Mouse (Mus musculus): ENCODE results near the gene R3hdm2. TPM values are rescaled to one million over a fixed set of nuclear protein-coding genes. Genes with fewer than 3 reads are reported as not detected.

Gene R3hdm2
- polyA plus RNA-seq (2015; fragmentation: Illumina TruSeq; extraction: RNeasy Lipid Tissue Mini Kit (QIAGEN cat#74804); ENCODE audit: low read depth, low replicate concordance) = 195 TPM

GRCm38 (mm10) chr10:127380251-127380691 is at the start of gene R3hdm2:
R3hdm2 (plus strand) TSS chr10:127380327.

GRCm38 (mm10) chr10:127341891-127342639 is 38.1 kb upstream of the R3hdm2 start, which contains the start of gene Gli1:
Gli1 (minus strand) TSS chr10:127341974.

DNA sequence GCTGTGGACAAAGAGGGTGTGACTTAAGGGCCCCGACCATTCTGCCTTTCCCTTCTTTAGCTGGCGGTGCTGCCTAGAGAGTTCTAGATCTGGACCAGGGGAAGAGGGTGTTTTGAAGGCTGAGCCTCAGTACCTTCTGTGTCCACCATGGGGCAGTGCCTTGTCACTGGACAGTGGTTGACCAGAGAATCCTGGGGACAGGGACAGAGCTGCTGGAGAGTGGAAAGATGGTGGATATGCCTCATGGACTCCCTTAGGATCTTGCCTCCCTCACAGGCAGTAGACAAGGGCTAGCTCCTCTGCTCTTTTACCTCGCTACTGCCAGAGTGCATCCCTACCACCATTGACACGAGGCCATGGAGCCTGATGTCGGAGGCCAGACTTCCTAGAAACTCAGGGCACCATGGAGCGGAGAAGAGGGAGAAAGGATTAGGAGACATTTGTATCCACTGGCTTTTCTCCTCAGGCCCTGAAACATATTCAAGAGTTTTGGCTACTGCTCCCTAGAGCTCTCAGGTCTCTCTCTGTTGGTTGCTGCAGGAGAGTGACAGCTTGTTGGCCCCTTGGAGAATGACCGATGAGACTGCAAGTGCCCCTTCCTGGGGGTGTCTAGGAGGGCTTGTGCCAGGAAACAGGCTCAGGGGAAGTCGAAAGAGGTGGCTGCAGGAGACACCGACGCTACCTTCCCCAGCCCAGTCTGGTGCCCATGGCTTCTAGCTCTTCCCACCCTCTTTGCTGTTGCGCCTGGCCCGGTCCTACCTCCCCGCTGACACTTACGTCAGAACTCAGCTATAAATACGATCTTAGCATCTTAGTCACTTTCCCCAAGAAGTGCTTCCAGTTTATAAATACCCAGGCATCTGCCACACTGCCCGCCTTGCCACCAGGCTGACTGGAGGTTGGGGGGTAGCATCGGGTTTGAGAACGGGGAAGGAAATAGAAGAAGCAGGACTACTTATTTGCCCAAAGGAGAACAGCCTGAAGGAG is 25.9 kb upstream of the R3hdm2 start, which contains the start of gene Inhbe:
Gene Inhbe (minus strand): TSS at position 503 of the 987 bp plus-strand sequence.

DNA sequence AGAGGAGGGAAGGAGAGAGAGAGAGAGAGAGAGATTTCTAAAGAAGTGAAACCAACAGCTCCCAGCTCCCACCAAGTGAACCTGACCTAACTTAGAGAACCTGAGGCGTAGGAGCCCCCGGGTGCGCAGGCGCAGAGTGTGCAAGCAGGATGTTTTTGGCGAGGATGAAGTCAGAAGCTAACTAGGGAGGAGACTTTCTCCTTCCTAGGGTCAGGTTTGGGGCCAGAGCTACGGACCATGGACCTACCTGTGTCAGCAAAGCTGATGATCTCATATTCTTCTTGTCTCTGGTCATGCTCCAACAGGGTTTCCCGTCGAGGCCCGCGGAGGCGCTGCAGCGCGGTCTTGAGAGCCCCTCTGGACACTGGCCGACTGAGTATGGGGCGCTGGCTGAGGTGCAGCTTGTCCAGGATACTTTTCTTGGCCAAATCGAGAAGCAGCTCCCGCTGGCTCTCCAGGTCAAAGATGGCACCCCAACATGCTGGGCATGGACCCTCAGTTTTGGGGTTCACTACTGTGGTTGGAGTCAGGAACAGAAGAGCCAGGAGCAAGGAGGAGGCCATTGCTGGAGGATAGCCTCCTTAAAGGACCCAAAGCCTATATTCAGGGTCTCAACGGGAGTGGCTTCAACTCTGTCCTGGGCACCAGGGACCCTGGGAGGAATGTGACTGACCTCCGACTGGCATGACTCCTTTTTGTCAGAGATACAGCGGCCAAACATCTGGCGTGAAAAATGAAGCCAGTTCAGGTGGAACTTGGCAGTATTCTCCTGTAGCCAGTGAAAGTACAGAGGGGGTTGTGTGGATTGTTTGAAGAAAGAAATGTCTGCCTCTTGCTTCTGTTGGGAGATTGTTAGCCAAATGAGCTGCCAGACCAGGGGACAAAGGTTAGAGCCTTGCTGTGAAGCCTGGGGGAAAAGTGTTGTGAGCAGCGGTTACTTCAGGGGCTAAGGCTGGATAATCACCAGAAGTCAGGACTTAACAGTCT is 10.0 kb upstream of the R3hdm2 start, which contains the start of gene Inhbc:
Gene Inhbc (minus strand): TSS at position 598 of the 987 bp plus-strand sequence.

DNA sequence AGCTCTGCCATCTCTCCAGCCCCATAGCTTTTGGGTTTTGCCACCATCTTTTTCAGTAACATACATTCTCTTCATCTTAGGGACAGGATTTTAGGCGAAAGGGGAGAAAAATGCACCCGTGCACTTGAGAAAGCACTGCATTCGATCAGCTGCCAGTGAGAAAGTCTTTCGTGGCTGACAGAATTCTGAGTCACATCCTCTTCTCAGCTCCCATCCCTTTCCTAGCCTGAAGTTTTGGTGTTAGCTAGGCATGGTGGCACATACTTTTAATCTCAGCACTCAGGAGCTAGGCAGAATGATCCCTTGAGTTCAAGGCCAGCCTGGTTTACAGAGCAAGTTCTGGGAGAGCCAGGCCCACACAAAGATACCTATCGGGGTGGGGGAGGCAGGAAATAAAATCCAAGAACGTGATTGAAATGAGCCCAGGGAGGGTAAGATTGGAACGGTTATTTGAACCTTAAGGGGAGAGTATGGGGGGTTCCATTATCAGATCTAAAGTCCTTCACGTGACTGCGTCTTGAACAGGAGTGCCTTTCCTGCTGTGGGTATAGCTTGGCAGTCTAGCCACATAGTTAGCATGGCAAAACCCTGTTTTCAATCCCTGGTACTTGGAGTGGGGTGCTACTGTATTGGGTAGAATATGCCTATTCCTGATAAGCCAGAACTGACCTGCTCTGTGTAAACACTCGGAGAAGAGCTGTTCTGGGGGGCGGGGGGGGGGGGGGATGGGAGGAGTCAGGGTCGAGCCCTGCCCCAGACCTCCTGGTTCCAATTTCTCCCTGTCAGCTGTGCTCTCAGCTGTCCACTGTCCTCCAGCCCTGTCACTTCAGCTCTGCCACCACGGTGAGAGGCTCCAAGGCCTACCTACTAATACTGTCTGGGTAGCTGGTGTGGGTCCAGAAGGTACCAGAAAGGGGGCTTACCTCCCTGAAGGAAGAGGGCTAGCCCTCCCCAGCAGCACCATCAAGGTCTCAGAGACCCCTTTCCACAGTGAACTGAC is 121.1 kb downstream of the R3hdm2 start, which contains the start of gene Stac3:
Gene Stac3 (plus strand): TSS at position 793 of the 1,000 bp plus-strand sequence.

DNA sequence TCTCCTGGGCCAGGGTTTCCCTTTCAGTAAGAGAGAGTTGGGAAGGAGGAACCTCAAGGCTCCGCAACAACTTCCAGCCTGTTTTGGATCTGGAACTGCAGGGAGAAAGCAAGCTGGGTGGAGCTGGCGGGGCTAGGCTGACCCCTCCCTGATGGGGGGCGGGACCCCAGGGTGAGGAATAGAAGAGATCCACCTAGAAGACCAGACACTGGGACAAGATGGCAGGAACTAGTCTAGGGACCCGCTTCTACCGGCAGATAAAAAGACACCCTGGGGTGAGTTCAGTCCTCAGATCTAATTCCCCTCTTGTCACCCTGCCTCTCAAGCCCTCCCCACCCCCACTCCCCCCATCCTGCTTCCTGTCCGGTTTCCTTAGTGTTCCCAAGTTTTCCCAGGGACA is 134.6 kb downstream of the R3hdm2 start, which contains the start of gene Ndufa4l2:
Gene Ndufa4l2 (plus strand): TSS at position 204 of the 400 bp plus-strand sequence.

GRCm38 (mm10) chr10:127522088-127522581 is 142.0 kb downstream of the R3hdm2 start, which contains the start of gene Shmt2:
Shmt2 (minus strand) TSS chr10:127522444.

GRCm38 (mm10) chr10:127534036-127534928 is 154.2 kb downstream of the R3hdm2 start, which contains the start of gene Nxph4:
Nxph4 (minus strand) TSS chr10:127534559.

Other genes with a start within 250 kb of the R3hdm2 start
- gene B4galnt1, start 215.1 kb upstream of the R3hdm2 start, polyA plus RNA-seq (2015; fragmentation: Illumina TruSeq; extraction: RNeasy Lipid Tissue Mini Kit (QIAGEN cat#74804); ENCODE audit: low read depth, low replicate concordance) = 103 TPM
- gene Slc26a10, start 199.7 kb upstream of the R3hdm2 start, polyA plus RNA-seq (2015; fragmentation: Illumina TruSeq; extraction: RNeasy Lipid Tissue Mini Kit (QIAGEN cat#74804); ENCODE audit: low read depth, low replicate concordance) = 5.2 TPM
- gene Arhgef25, start 190.2 kb upstream of the R3hdm2 start, polyA plus RNA-seq (2015; fragmentation: Illumina TruSeq; extraction: RNeasy Lipid Tissue Mini Kit (QIAGEN cat#74804); ENCODE audit: low read depth, low replicate concordance) = 181 TPM
- 238 TPM for gene Dtx3, start 184.6 kb upstream of the R3hdm2 start, polyA plus RNA-seq (2015; fragmentation: Illumina TruSeq; extraction: RNeasy Lipid Tissue Mini Kit (QIAGEN cat#74804); ENCODE audit: low read depth, low replicate concordance)
- 84.7 TPM for gene Pip4k2c, start 168.7 kb upstream of the R3hdm2 start, polyA plus RNA-seq (2015; fragmentation: Illumina TruSeq; extraction: RNeasy Lipid Tissue Mini Kit (QIAGEN cat#74804); ENCODE audit: low read depth, low replicate concordance)
- gene Kif5a, start 117.0 kb upstream of the R3hdm2 start, polyA plus RNA-seq (2015; fragmentation: Illumina TruSeq; extraction: RNeasy Lipid Tissue Mini Kit (QIAGEN cat#74804); ENCODE audit: low read depth, low replicate concordance) = 1,243 TPM
- 329 TPM for gene Dctn2, start 114.0 kb upstream of the R3hdm2 start, polyA plus RNA-seq (2015; fragmentation: Illumina TruSeq; extraction: RNeasy Lipid Tissue Mini Kit (QIAGEN cat#74804); ENCODE audit: low read depth, low replicate concordance)
- 25.4 TPM for gene Mbd6, start 91.3 kb upstream of the R3hdm2 start, polyA plus RNA-seq (2015; fragmentation: Illumina TruSeq; extraction: RNeasy Lipid Tissue Mini Kit (QIAGEN cat#74804); ENCODE audit: low read depth, low replicate concordance)
- gene Mars, start 68.5 kb upstream of the R3hdm2 start, polyA plus RNA-seq (2015; fragmentation: Illumina TruSeq; extraction: RNeasy Lipid Tissue Mini Kit (QIAGEN cat#74804); ENCODE audit: low read depth, low replicate concordance) = 67.4 TPM
- 1.1 TPM for gene Arhgap9, start 58.4 kb upstream of the R3hdm2 start, polyA plus RNA-seq (2015; fragmentation: Illumina TruSeq; extraction: RNeasy Lipid Tissue Mini Kit (QIAGEN cat#74804); ENCODE audit: low read depth, low replicate concordance)
- gene Gli1, start 38.4 kb upstream of the R3hdm2 start, polyA plus RNA-seq (2015; fragmentation: Illumina TruSeq; extraction: RNeasy Lipid Tissue Mini Kit (QIAGEN cat#74804); ENCODE audit: low read depth, low replicate concordance) = 1.8 TPM
- gene Inhbe, start 25.9 kb upstream of the R3hdm2 start, polyA plus RNA-seq (2015; fragmentation: Illumina TruSeq; extraction: RNeasy Lipid Tissue Mini Kit (QIAGEN cat#74804); ENCODE audit: low read depth, low replicate concordance) = 0.13 TPM
- gene Inhbc, start 9.9 kb upstream of the R3hdm2 start, polyA plus RNA-seq (2015; fragmentation: Illumina TruSeq; extraction: RNeasy Lipid Tissue Mini Kit (QIAGEN cat#74804); ENCODE audit: low read depth, low replicate concordance) = not detected
- 4.3 TPM for gene Stac3, start 121.4 kb downstream of the R3hdm2 start, polyA plus RNA-seq (2015; fragmentation: Illumina TruSeq; extraction: RNeasy Lipid Tissue Mini Kit (QIAGEN cat#74804); ENCODE audit: low read depth, low replicate concordance)
- gene Ndufa4l2, start 134.6 kb downstream of the R3hdm2 start, polyA plus RNA-seq (2015; fragmentation: Illumina TruSeq; extraction: RNeasy Lipid Tissue Mini Kit (QIAGEN cat#74804); ENCODE audit: low read depth, low replicate concordance) = 9.8 TPM
- gene Shmt2, start 142.1 kb downstream of the R3hdm2 start, polyA plus RNA-seq (2015; fragmentation: Illumina TruSeq; extraction: RNeasy Lipid Tissue Mini Kit (QIAGEN cat#74804); ENCODE audit: low read depth, low replicate concordance) = 26.1 TPM
- gene Nxph4, start 154.2 kb downstream of the R3hdm2 start, polyA plus RNA-seq (2015; fragmentation: Illumina TruSeq; extraction: RNeasy Lipid Tissue Mini Kit (QIAGEN cat#74804); ENCODE audit: low read depth, low replicate concordance) = 6.8 TPM
- gene Lrp1, start 240.8 kb downstream of the R3hdm2 start, polyA plus RNA-seq (2015; fragmentation: Illumina TruSeq; extraction: RNeasy Lipid Tissue Mini Kit (QIAGEN cat#74804); ENCODE audit: low read depth, low replicate concordance) = 158 TPM

All from brain, adult 10 weeks (tissue).